Mouse (Mus musculus) kidney, postnatal 14 days (tissue): ENCODE data around the gene St6galnac4.
A peak's percentile ranks its signal among the peaks of the same experiment; 100 is the strongest.

Experiments used
- DNase-seq: peaks from one replicate; pipeline ENCODE4 v3.0.0; 2022; ENCODE audit warnings: mixed read lengths

The St6galnac4 gene

DNA sequence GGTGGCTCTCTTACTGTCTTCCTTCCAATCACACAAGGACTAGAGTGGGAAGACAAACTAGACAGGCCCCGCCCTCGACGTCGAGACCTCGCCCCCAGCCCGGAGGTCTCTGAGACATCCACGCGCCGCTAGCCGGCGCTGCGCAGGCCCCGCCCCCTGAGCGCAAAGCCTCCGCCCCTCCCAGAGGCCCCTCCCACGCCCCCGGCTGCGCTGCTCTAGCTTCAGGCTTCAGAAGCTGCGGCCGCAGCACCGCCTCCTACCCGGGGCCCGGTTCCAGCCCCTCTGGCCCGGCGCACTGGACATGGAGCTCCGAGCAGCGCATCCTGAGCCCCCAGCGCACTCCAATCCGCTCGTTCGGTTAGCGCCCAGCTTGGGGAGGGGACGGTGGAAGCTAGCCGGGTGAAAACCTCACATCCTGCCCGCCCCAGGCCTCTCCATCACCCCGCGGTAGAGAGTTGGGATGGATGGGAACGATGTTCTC, at the start of gene St6galnac4:
Gene St6galnac4 (plus strand): TSS at position 225 of the 481 bp plus-strand sequence.
- peak; percentile 94 for DNase-seq

DNA sequence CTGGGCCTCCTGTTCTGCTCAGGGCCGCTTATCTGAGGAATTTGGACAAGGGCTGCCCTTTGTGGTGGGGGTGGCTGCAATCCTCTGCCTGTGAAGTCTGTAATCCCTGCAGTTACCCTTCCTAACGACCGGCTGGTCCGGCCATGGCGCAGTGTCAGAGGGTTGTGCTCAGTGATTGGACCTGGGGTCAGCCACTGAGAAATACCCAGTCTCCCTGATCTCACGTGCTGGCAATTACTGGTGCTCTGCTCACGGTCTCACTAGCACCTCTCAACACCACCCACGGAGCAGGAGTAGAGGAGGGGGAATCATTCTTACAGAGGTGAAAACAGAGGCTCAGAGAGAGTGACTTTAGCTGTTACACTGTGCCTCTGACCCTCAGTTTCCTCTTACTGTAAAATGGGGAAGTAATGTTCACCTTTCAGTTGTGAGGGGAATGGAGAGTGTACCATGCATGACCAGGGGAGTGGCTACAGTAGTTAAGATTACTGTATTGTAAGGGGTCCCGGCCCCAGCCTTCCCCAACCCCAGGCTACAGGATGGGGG, 49.5 kb upstream of the St6galnac4 start:
- peak; percentile 65 for DNase-seq

DNA sequence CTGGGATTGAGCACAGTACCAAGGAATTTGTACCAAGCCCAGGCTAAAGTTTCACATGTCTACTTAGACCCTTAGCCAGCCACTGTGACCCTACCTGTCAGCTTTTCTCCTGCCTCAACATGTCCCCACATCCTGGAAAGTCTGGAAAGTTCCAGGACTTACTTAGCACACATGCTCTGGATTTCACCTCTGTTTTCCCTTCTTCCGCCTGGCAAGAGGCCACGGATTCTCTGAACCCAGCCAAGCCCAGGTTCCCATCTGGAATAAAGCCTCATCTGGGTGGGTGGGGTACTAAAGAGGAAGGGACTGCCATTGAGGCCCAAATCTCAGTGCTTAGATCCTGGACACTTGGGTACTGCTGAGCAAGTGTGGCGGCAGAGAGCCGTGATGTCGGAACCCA, 49.0 kb upstream of the St6galnac4 start:
- peak; percentile 62 for DNase-seq

DNA sequence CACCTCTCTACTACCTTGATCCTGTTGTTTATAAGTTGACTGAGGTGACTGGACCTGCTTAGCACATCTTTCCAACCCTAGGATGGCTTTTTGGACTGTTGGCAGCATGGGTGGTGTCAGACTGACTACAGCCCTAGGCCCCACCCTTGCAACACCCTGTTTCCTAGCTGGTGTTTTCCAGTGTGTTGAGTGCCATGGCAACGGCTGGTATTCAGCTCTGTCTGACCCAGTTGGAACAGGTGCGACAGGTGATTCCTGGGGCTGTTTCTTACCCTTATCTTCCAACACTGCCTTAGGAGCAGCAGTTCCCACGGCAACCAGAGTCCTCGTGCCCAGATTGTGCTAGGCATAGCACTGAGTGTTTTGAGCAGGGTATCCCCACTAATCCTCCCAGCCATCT, 48.4 kb upstream of the St6galnac4 start:
- DNase-seq = no peak

DNA sequence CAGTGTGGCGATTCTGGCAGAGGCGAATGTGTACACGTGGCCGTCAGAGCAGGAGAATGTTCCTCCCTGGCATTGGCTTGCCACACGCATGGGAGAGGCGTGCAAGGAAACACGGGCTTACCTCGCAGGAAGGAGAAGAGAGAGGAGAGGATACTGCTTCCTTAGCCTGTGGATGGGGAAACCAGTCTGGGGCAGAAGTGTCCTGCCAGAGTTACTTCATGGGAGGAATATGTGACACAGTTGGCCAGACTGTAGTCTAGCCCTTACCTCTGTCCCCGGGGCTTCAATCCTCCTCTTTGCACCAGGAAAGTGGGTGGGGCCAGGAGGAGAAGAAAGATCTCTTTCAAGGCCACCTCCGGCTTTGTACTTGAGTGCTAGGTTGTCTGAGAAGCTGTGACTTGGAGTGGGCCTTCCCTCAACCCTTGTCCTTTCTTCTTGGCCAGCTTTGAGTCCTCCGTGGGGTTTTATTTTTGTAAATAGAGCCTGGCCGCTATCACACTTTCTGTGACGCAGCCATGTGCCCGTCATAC, 47.4 kb upstream of the St6galnac4 start:
- DNase-seq = no peak

DNA sequence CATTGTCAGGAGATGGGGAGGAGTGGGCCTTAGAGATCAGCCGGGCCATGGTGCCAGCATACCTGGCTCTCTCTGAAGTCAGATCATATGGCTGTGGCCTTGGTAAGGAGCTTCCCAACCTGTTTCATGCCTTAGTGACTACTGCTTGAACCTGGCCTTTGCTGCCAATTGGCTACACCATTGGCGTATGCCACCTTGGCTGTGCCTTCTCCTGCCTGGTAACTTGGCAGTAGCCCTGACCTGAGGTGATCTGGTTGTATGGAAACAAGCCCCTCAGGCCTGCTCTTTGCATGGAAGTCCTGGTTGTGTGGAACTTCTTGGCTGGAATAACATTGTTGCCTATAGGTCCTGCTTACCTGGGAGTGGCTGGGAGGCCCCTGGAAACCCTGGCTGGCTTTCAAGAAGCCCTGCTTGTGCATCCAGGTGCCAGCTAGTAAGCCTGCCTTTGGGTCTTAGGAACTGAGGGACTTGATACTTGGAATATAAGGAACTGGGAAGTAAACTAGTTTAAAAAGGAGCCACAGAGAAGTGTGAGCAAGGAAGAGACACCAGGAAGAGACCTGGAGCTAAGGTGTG, 45.5 kb upstream of the St6galnac4 start:
- no peak for DNase-seq

DNA sequence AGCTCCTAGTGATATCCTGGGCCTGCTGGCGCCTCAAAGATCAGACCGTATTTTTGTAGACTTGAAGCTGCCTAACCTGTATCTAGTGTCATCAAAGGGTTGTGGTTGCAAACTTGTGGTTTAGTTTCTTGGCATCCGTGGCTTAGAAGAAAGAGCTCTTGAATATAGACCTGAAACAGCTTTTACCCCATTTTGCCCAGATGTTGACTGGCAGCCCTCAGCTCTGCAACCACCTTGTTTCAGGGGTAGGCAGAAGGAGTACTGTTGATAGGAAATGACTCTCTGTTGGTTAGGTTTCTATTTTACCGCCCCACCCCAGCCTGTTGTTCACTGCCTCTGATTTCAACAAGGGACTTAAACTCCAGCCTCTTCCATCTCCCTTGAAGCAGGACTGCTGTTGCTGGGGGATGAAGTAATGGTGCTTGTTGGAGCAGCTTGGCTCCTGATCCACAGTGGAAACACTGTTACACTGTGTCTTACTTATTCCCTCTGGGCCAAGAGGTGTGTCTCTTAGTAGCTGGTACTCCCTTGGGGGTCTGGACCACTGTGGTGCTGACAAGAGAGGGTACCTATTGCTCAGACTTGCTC, 44.8 kb upstream of the St6galnac4 start:
- DNase-seq = no peak

DNA sequence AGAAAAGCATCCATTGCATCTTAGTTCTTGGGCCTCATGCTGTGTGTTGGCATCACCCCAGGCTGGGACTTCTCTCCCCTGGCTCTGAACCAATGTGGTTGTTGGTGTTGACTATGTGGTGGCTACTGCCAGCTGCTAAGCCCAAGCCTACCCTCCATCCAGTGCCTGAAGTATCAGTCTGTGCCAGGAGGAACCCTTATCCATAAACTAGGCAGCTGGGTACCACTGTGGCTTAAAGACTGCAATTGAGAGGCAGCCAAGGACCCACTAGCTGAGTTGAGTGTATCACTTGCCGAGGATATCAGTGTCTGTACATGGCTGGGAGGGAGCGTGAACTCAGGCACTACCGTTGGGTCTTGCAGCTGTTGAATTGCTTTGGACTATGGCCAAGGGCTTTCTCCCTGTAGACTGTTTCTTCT, 43.9 kb upstream of the St6galnac4 start:
- DNase-seq = no peak

DNA sequence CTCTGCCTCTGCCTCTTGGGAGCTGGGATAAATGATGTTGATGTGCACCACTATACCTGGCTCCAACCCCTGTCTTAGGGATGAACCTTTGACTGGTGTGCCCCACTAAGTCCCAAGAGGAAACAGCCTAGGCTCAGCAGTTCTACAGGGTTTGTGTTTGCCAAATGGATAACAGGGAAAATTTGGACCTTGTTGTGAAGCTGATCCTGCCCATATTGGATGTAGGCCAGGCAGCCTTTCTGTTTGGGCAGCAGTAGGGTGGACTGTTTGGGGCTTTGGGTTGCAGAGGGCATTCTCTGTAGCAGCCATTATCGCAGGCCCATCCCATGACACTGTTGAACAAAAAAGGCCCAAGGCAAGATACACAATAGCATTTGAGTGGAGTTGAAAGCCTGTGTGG, 39.9 kb upstream of the St6galnac4 start:
- DNase-seq = no peak

DNA sequence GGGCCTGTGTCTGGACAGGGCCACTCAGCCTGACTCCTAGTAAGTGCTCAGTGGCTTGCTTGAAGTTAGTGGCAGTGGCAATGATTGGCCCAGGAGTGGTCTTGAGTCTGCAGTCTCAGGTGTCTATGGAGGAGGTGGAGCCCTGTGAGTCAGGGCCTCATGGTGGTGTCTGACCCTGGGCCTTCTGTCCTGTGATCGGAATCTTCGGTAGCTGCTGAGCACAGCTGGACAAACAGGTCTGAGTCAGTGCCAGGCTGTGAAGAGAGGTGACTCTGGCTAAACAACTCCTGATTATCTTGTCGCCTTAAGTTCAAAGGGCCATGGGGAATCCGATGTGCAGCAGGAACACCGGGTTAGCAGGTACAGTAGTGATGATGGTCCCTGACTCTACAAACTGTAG, 39.5 kb upstream of the St6galnac4 start:
- DNase-seq = no peak

DNA sequence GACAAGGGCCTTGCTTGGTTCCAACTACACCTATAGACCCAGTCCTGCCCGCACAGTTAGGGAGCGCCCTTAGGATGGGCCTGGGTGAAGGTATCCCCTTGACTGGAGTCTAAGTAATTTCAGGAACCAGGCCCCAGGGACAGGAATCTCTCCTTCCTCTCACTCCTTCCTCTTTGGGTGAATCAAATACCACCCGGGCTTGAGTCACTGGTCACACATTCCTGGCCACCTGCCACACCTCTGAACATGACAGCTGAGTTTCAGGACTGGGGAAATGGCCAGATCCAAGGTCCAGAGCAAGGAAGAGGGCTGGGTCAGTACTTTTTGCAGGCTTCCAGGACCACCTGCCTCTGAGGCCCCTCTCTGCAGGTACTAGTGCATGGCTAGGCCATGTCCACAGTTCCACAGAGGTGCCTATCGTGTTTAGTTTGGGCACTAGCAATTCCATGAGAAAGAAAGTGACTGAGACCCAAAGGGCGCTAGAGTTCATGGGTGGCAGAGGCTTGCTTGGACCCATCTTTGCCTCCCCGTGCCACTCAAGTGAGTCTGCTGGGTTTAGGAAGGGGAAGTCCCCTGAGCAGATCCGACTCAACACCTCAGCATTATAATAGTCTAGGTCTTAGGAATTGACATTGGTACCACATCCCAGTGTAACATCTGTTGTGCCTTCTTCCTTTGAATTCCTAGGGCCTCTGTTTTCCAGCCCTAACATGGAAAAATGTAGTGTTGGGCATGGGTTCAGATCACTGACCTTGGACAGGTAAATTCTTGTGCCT, 38.7 kb upstream of the St6galnac4 start:
- DNase-seq = peak; percentile 63

DNA sequence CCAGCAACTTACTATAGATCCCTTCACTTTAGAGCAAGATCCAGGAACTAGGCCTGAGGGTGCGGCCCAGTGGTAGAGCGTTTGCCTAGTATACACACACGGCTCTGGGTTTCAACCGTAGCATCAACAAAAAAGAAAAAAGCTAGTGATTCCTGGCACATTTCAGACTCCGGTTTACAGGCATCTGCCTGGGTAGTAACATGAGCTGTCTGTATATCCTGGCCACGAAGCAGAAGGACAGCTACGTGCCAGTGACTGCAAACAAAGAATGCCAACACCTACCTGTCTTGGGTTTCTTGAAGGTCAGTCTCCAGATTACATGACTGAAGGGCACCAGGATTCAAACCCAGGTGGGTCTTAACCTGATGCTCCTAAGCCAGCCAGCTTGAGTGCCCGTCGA, 37.7 kb upstream of the St6galnac4 start:
- DNase-seq = no peak

DNA sequence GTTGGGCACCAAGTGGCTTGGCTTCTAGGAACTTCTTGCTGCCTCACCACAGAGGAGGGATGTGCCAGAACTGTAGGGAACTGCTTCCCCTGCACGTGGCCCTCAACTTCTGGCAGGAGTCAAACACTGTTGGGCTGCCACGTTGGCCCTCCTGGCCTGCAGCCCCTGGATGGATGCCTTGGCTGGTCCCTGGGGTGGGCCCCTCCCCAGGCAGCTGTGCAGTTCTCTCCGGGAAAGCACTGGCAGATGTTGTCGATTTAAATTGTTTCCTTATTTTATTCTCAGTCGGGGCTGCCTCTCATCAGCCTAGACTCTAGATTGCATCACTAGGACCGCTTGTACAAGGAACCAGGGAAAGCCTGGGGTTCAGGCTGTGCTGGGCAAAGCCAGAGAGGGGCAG, 37.1 kb upstream of the St6galnac4 start:
- DNase-seq = no peak

DNA sequence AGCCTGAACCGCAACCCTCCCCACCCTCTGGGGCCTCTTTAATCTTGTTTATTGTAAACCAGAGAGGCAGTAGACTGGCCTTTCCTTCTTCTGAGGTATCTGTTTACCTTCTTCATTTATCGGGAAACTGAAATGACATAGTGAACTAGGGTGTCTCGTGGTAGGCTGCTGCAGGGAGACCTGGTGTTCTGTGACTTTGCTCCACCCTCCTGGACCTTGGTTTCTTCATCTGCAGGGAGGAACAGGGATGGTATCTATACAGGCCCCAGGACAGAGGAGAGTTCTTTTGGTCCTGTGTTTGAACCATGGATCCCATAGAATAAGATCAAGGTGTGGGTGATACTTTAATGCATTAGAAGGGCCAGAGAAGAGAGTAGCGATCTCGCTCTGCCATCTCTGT, 35.7 kb upstream of the St6galnac4 start:
- DNase-seq = no peak

DNA sequence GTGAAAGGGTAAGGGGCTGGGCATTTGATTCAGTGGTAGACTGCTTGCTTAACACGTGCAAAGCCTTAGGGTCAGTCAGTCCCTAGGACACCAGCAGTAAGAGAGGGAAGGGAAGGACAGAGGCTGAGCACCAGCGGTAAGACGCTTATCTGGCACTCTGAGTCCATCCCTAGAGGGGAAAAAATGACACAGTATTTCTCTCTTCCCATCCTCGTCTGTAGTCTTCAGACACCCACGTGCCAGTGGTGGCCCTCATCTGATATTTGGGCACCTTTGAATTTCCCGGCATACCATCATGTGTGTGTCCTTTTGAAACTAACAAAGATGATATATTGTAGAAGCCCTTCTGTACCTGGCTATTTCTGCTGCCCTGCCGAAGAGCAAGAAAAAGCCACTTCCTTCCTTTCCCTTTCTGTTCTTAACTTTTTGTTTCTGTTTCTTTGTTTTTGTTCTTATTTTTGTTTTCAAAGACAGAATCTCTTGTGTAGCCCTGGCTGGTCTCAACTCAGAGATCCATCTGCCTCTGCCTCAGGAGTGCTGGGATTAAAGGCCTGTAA, 33.2 kb upstream of the St6galnac4 start:
- DNase-seq = no peak

DNA sequence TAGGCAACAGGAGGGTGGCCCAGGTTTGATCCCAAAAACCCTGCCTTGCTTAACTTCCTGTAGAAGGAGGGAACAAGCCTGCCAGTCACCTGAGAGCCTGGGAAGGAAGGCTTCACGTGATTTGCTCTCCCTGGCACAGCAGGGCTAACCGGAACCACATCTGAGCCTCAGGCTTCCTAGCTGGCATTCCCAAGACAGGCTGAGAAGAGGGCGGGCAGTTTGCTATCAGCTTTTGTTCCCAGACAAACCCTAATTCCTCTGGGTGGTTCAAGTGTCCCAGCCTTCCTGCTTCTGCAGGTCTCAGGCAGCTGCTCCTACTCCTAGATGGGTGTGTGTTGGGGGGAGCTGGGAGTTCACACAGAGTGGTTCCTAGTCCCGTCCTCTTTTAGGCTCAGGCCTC, 31.4 kb upstream of the St6galnac4 start:
- DNase-seq = no peak

DNA sequence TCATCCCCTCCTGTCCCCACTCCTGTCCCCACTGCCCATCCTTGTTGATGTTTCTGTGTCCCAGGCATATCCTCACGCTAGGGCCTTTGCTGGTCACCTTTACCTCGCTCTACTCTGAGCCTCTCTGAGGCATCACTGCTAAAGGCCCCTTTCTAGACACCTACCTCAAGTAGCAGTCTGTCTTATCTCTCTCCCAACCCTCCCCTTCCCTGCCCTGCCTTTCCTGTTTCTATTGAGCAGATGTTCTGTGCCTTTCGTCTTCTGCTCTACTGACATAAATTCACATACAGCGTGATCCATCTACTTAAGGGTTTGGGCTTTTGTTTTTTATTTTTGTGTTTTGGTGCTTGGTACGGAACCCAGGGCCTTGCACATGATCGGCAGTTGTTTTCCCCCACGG, 30.9 kb upstream of the St6galnac4 start:
- DNase-seq = no peak

DNA sequence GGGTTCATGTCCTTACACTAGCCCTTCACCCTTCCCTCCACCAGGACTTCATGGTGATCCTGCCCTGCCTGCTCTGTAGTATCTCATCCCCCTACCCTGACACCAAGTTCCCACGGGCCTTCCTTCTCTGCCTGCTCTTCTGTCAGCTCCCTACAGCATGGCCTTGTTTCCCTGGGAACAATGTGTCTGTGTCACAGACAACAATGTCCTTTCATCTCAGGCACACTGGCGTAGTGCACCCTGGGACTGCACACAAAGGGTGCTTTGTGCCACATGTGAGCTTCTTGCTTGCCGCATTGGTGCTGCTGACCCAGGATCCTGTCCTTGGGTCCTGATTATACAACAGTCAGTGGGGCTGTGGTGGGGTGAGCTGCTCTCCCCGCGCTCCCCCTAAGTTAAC, 27.3 kb upstream of the St6galnac4 start:
- no peak for DNase-seq

DNA sequence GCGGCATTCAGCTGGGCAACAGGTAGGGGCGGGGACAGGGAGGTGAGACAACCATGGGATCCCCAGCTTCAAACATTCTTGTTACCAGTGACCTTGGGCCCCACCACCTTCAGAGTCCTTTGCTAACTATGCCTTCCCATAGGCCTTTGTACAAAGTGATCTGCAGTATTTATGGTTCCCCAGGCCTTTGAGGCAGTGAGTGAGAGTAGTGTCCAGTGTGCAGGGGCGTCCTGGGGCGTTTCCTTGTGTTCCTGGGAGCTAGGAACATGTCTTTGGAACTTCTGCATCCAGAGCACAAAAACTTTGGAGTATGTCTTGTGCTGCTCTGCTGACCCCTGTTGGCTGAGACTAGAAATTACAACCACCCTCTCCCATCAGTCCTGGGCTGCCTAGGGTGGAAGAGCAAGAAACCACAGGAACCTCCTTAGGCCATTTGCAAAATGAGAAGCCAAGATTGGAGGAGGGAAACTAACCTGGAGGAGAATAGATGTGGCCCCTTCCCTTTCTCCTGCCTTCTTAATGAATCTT, 20.3 kb upstream of the St6galnac4 start:
- DNase-seq = peak; percentile 77

DNA sequence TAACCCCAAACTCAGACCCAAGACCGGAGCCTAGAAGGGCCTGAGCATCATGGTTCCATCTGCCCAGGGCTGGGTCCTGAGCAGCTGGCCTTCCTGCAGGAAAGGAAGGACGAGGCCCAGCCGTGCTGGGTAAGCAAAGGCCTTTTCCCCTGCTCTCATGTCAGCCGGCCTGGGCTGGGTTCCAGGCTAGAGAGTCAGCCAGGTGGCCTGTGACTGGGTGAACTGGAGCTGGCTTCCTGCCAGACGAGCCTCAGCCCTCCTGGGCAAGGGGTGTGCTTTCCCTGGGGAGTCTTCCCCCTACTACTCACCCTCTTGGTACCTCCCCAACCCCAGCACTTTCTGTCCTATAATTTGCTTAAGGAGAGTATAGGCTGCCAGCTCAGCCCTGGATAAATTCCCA, 18.7 kb upstream of the St6galnac4 start:
- peak; percentile 55 for DNase-seq

DNA sequence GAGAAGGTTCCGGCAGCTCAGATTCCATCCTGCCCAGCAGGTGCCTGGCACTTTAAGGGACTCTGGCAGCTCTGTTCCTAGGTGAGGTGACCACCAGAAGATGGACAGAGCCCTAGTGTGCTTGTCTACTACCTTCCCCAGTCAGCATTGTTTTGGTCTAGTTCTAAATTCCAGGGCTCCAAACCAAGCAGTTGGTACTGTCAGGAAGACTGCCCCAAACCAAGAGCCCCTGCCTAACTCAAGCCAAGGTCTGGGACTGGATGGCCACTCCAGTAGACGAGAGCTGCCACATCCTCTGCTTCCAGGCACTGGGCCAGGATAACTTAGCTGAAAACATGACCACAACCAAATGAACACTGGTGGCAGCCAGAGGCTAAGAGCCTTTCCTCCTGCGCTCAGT, 18.0 kb upstream of the St6galnac4 start:
- DNase-seq = no peak

DNA sequence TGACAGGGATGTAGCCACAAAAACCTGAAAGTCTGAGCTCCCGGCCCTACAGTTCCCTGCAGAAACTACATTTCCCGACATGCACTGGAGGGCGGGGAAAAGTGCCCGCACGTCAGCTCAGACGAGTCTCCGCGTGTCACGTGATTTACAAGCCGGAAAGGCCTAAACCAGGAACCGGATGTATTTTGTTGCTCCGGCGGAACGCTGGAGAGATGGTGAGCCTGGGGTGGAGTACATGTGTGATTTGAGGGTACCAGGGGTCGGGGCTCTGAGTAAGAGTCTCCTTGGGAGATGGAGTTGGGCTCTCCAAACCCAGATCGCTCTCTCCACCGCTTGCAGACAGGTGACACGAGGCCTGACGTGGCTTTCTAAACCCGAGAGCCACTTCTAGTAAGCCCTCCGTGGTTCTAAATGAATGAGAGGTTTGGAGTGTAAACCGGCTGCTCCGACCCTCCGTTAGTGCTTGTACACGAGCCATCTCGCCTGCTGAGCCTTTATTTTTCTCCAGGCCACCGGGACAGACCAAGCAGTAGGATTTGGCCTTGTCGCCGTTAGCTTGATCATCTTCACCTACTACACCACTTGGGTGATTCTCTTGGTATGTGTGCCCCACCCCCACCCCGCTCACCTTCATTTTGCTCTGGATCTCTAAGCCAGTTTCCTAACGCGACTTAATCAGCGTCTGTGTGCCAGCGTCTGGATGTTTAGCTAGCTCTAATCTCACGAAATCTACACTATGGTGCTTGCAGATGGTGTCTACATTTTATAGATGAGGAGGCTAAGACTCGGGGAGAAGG, 16.0 kb upstream of the St6galnac4 start, which contains the start of gene Dpm2:
Gene Dpm2 (plus strand): TSS at position 161 of the 797 bp plus-strand sequence.
- DNase-seq = peak; percentile 94
